Mouse (Mus musculus) liver, postnatal 0 days (tissue): Measurements from ENCODE around the gene Slc22a2. TPM values are rescaled to one million over a fixed set of nuclear protein-coding genes. Genes with fewer than 3 reads are reported as not detected.

ENCODE experiments used
- ATAC-seq: fragments of 200-750 bp; cut with Nextera tagmentation; 2 replicates; pipeline ENCODE4 v1.8.0; 2017; ENCODE audit warnings: mild to moderate bottlenecking, moderate library complexity
- DNase-seq: peaks from one replicate; pipeline ENCODE4 v3.0.0-alpha.2; 2016
- H3K27ac ChIP-seq: fragments of 300-500 bp; sonication (generic); 2 replicates; pipeline ENCODE4 v1.5.1; 2014; ENCODE audit warnings: antibody characterized with exemption, moderate library complexity, mild to moderate bottlenecking, low read depth
- H3K27me3 ChIP-seq: fragments of 300-500 bp; sonication (generic); 2 replicates; pipeline ENCODE4 v1.6.1; 2014; ENCODE audit warnings: low read length, control low read depth, mixed read lengths; ENCODE audit not compliant: insufficient read depth
- H3K36me3 ChIP-seq: fragments of 300-500 bp; sonication (generic); replicated peaks from 2 replicates; pipeline ENCODE4 v1.6.1; 2014; ENCODE audit warnings: mild to moderate bottlenecking, control low read depth, low read length, moderate library complexity, mixed read lengths; ENCODE audit not compliant: insufficient read depth
- H3K4me1 ChIP-seq: fragments of 300-500 bp; sonication (generic); 2 replicates; pipeline ENCODE4 v1.6.1; 2014; ENCODE audit warnings: antibody characterized with exemption, mild to moderate bottlenecking, control low read depth; ENCODE audit not compliant: insufficient read depth
- H3K4me2 ChIP-seq: fragments of 300-500 bp; sonication (generic); 2 replicates; pipeline ENCODE4 v1.6.1; 2014; ENCODE audit warnings: low read depth, mild to moderate bottlenecking, low read length, moderate library complexity, mixed read lengths
- H3K4me3 ChIP-seq: fragments of 300-500 bp; sonication (generic); 2 replicates; pipeline ENCODE4 v1.5.1; 2014; ENCODE audit warnings: low read depth, low read length
- H3K9ac ChIP-seq: fragments of 300-500 bp; sonication (generic); replicated peaks from 2 replicates; pipeline ENCODE4 v1.6.1; 2014; ENCODE audit warnings: mild to moderate bottlenecking, moderate library complexity
- H3K9me3 ChIP-seq: fragments of 300-500 bp; sonication (generic); 2 replicates; pipeline ENCODE4 v1.6.1; 2016; ENCODE audit warnings: mild to moderate bottlenecking, control low read depth, low read length, mixed read lengths
- CTCF ChIP-seq: sonication (generic); IDR thresholded peaks from 2 replicates; pipeline ENCODE4 v1.5.1; 2016; ENCODE audit warnings: antibody characterized with exemption, low read depth
- EP300 ChIP-seq: IDR thresholded peaks from 2 replicates; pipeline ENCODE4 v1.6.1; 2016; ENCODE audit warnings: antibody characterized with exemption, low read depth, mild to moderate bottlenecking
- WGBS: fragments of 180-500 bp; shearing (Covaris S2); extraction: QIAGEN DNeasy Blood & Tissue Kit; methylation state at CpG from one replicate; pipeline ENCODE4 v1.1.7; 2014; ENCODE audit not compliant: insufficient replicate concordance; 5-methylcytosine and 5-hydroxymethylcytosine counted together
- polyA plus RNA-seq: library from polyadenylated mRNA; unstranded; fragments of >200 nt; fragmentation: Nextera tagmentation; extraction: Ambion mirVana; gene quantifications from 2 replicates; pipeline ENCODE4 v1.2.1, GENCODE M21; 2015

Gene Slc22a2
- polyA plus RNA-seq, 1 experiment from 2014 or later = 0.06 TPM

DNA sequence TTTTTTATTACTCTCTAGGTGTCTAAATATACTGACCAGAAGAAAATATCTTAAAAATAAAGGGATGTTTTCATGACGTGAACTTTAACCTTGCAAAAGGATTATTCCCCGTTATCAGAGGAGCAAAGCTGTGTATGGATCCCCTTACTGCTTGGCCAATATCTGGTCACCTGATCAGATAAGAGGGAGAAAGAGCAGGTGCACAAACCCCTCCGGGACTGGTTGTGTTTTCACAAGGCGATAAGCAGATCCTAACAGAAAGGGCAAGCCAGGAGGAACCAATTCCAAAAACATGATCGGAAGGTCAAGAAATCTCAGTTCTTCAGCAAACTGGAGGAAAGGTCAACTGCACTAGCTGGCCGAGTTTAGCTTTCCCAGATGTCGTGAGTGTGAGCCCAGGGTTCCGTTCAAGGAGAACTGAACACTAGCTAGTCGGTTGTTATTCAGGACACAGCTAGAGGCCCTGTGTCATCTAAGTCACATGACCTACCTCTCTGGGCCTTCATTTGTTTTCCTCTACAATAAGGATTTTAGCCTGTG is 11.9 kb upstream of the Slc22a2 start:
- Histone ChIP-seq H3K27ac (no peak overlapping the region), H3K4me1 (no peaks in the 10 kb centered on the region), H3K9me3 (no peaks in the 10 kb centered on the region), H3K36me3 (no peaks in the 10 kb centered on the region), H3K4me2 (no peak overlapping the region), H3K4me3 (no peak overlapping the region), H3K27me3 (no peaks in the 10 kb centered on the region), H3K9ac (no peak overlapping the region)
- WGBS = 54% methylated on average over 9 of the region's 9 CpGs
- no peak for ATAC-seq
- no peak for TF ChIP-seq EP300
- TF ChIP-seq CTCF = no peak
- DNase-seq = no peak

DNA sequence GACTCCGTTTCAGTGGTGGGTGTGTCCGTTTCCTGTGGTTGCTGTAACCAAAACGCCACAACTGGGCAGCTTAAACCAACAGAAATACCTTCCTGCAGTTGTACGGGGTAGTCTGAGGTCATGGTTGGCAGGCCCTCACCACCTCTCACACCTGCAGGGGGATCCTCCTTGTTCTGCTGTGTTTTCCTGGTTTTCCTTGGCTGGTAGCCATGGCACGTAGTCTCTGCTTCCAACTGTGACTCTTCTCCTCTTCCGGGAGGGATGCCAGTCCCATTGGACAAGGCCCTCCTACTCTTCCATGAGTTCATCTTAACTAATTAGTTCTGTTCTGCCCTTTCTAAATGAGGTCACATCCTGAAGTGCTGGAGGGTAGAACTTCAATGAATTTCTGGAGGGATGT is 8.5 kb upstream of the Slc22a2 start:
- 54% methylated on average over 6 of the region's 6 CpGs for WGBS
- no peak for ATAC-seq

GRCm38 (mm10) chr17:12577096-12577495 is 6.8 kb upstream of the Slc22a2 start:
- no peak overlapping the region for H3K4me2 ChIP-seq
- DNase-seq (no peak), ATAC-seq (no peak)
- H3K27me3 ChIP-seq = no peaks in the 10 kb centered on the region
- H3K36me3 ChIP-seq = no peaks in the 10 kb centered on the region
- H3K27ac ChIP-seq = no peak overlapping the region
- H3K4me1 ChIP-seq = no peaks in the 10 kb centered on the region
- 83% methylated on average over 7 of the region's 7 CpGs for WGBS
- H3K9me3 ChIP-seq = no peaks in the 10 kb centered on the region
- TF ChIP-seq CTCF (no peak), EP300 (no peak)
- no peak overlapping the region for H3K4me3 ChIP-seq
- H3K9ac ChIP-seq = no peak overlapping the region

More for the DNA sequence above, 8.5 kb upstream of the Slc22a2 start:
- Histone ChIP-seq H3K9me3 (no peaks in the 10 kb centered on the region), H3K4me3 (no peak overlapping the region), H3K27me3 (no peaks in the 10 kb centered on the region), H3K27ac (no peak overlapping the region), H3K9ac (no peak overlapping the region), H3K4me2 (no peak overlapping the region), H3K36me3 (no peaks in the 10 kb centered on the region), H3K4me1 (no peaks in the 10 kb centered on the region)
- TF ChIP-seq CTCF (no peak), EP300 (no peak)
- DNase-seq = no peak

GRCm38 (mm10) chr17:12585366-12585765 is 1.4 kb downstream of the Slc22a2 start:
- 84% methylated on average over 2 of the region's 2 CpGs for WGBS
- H3K4me2 ChIP-seq = no peak overlapping the region
- no peaks in the 10 kb centered on the region for H3K4me1 ChIP-seq

GRCm38 (mm10) chr17:12586966-12587365 is 3.0 kb downstream of the Slc22a2 start:
- ATAC-seq = no peak
- no peaks in the 10 kb centered on the region for H3K4me1 ChIP-seq
- H3K9ac ChIP-seq = no peak overlapping the region
- no peak overlapping the region for H3K4me2 ChIP-seq
- H3K36me3 ChIP-seq = no peaks in the 10 kb centered on the region
- DNase-seq = no peak
- 49% methylated on average over 11 of the region's 11 CpGs for WGBS
- TF ChIP-seq EP300 (no peak), CTCF (no peak)
- H3K27me3 ChIP-seq = 0 out of 2 replicates have a peak, but pooled peaks cover 3% of the 10 kb centered on the region
- no peak overlapping the region for H3K4me3 ChIP-seq
- H3K27ac ChIP-seq = no peak overlapping the region
- no peaks in the 10 kb centered on the region for H3K9me3 ChIP-seq

More at GRCm38 (mm10) chr17:12585366-12585765, 1.4 kb downstream of the Slc22a2 start:
- no peaks in the 10 kb centered on the region for H3K9me3 ChIP-seq
- ATAC-seq (no peak), DNase-seq (no peak)
- no peak overlapping the region for H3K27ac ChIP-seq
- TF ChIP-seq EP300 (no peak), CTCF (no peak)
- H3K27me3 ChIP-seq = 0 out of 2 replicates have a peak, but pooled peaks cover 3% of the 10 kb centered on the region
- no peak overlapping the region for H3K9ac ChIP-seq
- no peak overlapping the region for H3K4me3 ChIP-seq
- no peaks in the 10 kb centered on the region for H3K36me3 ChIP-seq

DNA sequence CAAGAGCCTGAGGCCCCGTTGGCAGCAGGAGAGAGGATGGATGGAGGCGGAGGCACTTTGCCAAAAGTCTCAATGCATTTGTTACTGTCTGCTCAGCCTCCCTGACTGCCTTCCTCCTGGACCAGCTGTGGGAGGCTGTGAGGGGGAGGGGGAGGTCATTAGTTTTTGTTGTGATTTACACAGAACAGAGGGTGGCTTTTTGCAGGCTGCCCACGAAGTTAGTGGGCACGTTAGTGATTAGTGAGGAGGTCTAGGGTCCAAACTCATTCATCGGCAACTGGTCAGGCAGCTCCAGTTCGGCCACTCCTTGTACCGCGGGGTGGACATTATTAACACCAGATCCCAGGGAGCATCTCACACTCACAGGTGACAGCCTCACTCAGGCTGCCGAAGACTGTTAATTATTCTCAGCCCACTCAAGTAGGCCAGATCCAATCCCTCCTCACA is 4.9 kb downstream of the Slc22a2 start:
- Histone ChIP-seq H3K36me3 (no peaks in the 10 kb centered on the region), H3K4me1 (no peaks in the 10 kb centered on the region), H3K4me3 (no peak overlapping the region), H3K9me3 (no peaks in the 10 kb centered on the region), H3K4me2 (no peak overlapping the region), H3K27ac (no peak overlapping the region), H3K9ac (no peak overlapping the region), H3K27me3 (no peaks in the 10 kb centered on the region)
- DNase-seq = no peak
- TF ChIP-seq CTCF (no peak), EP300 (no peak)
- no peak for ATAC-seq
- 65% methylated on average over 9 of the region's 9 CpGs for WGBS
